Mouse (Mus musculus) kidney, postnatal 0 days (tissue): Measurements from ENCODE around the gene Nfe2l2. TPM values are rescaled to one million over a fixed set of nuclear protein-coding genes. Genes with fewer than 3 reads are reported as not detected.
A peak's percentile ranks its signal among the peaks of the same experiment; 100 is the strongest.
"Not testable (repeated sequence)": the region's sequence is repeated elsewhere in the genome, so short reads cannot be mapped to it uniquely, and the experiment has no call there.

Experiments used
- ATAC-seq: fragments of 200-750 bp; cut with Nextera tagmentation; replicated peaks from 2 replicates; pipeline ENCODE4 v1.8.0; 2017; ENCODE audit warnings: low read depth, moderate number of reproducible peaks, moderate TSS enrichment, moderate library complexity; ENCODE audit not compliant: low FRiP score
- DNase-seq: peaks from one replicate; pipeline ENCODE4 v3.0.0-alpha.2; 2016; ENCODE audit warnings: low spot score
- H3K27ac ChIP-seq: fragments of 300-500 bp; sonication (generic); 2 replicates; pipeline ENCODE4 v1.5.1; 2014; ENCODE audit warnings: mild to moderate bottlenecking
- H3K27me3 ChIP-seq: fragments of 300-500 bp; sonication (generic); 2 replicates; pipeline ENCODE4 v1.6.1; 2014; ENCODE audit warnings: low read length, mixed read lengths; ENCODE audit not compliant: insufficient read depth
- H3K36me3 ChIP-seq: fragments of 300-500 bp; sonication (generic); 2 replicates; pipeline ENCODE4 v1.6.1; 2014; ENCODE audit warnings: low read length, mixed read lengths; ENCODE audit not compliant: insufficient read depth
- H3K4me1 ChIP-seq: fragments of 300-500 bp; sonication (generic); replicated peaks from 2 replicates; pipeline ENCODE4 v1.6.1; 2014; ENCODE audit warnings: antibody characterized with exemption, low read length, mixed read lengths; ENCODE audit not compliant: insufficient read depth
- H3K4me2 ChIP-seq: fragments of 300-500 bp; sonication (generic); 2 replicates; pipeline ENCODE4 v1.6.1; 2014; ENCODE audit warnings: mild to moderate bottlenecking, low read length, moderate library complexity, mixed read lengths
- H3K4me3 ChIP-seq: fragments of 300-500 bp; sonication (generic); replicated peaks from 2 replicates; pipeline ENCODE4 v1.5.1; 2014; ENCODE audit warnings: low read depth, low read length
- H3K9ac ChIP-seq: fragments of 300-500 bp; sonication (generic); 2 replicates; pipeline ENCODE4 v1.6.1; 2014; ENCODE audit warnings: low read depth, low read length
- H3K9me3 ChIP-seq: fragments of 300-500 bp; sonication (generic); replicated peaks from 2 replicates; pipeline ENCODE4 v1.6.1; 2016; ENCODE audit warnings: low read length, inconsistent platforms, mixed read lengths
- CTCF ChIP-seq: IDR thresholded peaks from 2 replicates; pipeline ENCODE4 v1.5.1; 2016; ENCODE audit warnings: antibody characterized with exemption, low read depth, mild to moderate bottlenecking, moderate library complexity
- WGBS: fragments of 180-500 bp; shearing (Covaris S2); extraction: QIAGEN DNeasy Blood & Tissue Kit; methylation state at CpG from one replicate; pipeline ENCODE4 v1.1.7; 2014; 5-methylcytosine and 5-hydroxymethylcytosine counted together
- polyA plus RNA-seq: library from polyadenylated mRNA; unstranded; fragments of >200 nt; fragmentation: Nextera tagmentation; extraction: Ambion mirVana; gene quantifications from 2 replicates; pipeline ENCODE4 v1.2.1, GENCODE M21; 2015

The Nfe2l2 gene
- polyA plus RNA-seq, 1 experiment from 2014 or later, result 96.6 TPM

GRCm38 (mm10) chr2:75645251-75645650 is 59.2 kb downstream of the Nfe2l2 start:
- no peak for DNase-seq
- no peak overlapping the region for H3K9ac ChIP-seq

DNA sequence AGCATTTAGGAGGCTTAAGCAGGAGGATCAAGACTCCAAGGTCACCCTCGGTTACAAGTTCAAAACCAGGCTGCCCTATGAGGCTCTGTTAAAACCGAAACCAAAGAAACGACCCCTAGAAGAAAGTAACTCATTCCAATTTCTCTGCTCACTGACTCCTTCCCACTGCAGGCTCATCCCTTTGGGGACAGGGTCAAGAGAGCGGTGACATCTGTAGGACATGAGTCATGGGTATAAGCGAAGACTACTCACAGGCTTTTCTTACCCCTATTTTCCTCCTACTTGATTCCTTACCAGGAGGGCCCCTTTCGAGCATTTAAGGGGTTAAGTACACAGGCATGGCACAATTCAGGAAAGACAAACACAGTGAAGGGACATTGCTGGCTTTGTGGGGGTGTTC is 60.5 kb downstream of the Nfe2l2 start:
- Histone ChIP-seq H3K27me3 (no peaks in the 10 kb centered on the region), H3K4me1 (no peaks in the 10 kb centered on the region), H3K27ac (no peak overlapping the region), H3K4me3 (no peak overlapping the region), H3K36me3 (no peaks in the 10 kb centered on the region), H3K9ac (no peak overlapping the region), H3K4me2 (no peak overlapping the region), H3K9me3 (no peaks in the 10 kb centered on the region)
- 77% methylated on average over 6 of the region's 6 CpGs for WGBS
- DNase-seq (no peak), ATAC-seq (no peak)
- no peak for TF ChIP-seq CTCF

More at GRCm38 (mm10) chr2:75645251-75645650, 59.2 kb downstream of the Nfe2l2 start:
- H3K27ac ChIP-seq, result no peak overlapping the region
- TF ChIP-seq CTCF, result no peak
- no peaks in the 10 kb centered on the region for H3K36me3 ChIP-seq
- H3K27me3 ChIP-seq, result no peaks in the 10 kb centered on the region
- H3K4me2 ChIP-seq, result no peak overlapping the region
- ATAC-seq, result no peak
- no peak overlapping the region for H3K4me3 ChIP-seq
- H3K4me1 ChIP-seq, result no peaks in the 10 kb centered on the region
- no peaks in the 10 kb centered on the region for H3K9me3 ChIP-seq
- WGBS, result 94% methylated on average over 12 of the region's 12 CpGs

DNA sequence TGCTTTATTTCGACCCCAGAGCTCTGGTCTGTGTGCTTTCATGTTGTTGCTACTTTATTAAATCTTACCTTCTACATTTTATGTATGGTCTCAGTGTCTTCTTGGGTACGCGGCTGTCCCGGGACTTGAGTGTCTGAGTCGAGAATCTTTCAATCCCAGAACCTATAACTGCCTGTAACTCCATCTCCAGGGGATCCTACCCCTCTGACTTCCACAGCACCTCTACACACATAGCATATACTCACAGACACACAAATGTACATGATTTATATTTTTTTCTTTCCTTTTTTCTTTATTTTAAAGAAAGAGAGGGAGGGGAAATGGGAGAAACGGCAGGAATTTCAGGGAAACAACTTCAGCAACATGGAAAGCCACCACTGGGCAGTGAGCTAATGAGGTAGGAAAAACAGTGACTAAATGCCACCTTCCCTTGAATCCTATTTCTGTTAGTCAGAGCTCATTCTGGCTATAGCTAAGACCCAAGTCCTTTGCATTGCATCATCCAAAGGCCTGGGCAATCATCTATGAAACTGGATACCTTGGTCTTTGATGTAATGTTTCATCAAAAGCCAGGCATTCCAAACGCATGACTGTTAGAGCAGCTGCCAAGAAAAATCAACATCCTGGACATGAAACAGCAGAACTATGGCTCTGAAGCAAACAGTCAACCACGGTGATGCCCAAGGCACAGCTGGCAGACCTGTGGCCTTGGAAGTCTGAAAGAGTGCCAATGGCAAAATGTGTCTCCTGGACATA is 61.5 kb downstream of the Nfe2l2 start:
- DNase-seq, result peak; percentile 73
- peak overlapping the region; percentile 44; the same call in 1 of the 2 replicates for H3K27ac ChIP-seq

DNA sequence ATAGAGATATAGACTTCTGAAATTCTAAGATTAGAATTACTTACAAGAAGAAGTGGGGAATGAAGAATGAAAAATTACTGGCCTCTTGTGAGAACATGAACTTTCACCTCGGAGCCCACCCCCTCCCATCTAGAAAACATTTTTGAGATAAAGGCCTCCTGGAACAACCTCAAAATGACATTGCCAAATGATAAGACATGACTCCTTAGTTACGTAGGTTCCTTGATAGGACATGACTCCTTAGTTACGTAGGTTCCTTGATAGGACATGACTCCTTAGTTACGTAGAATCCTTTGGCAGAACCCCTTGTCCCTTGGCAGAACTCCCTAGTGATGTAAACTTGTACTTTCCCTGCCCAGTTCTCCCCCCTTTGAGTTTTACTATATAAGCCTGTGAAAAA is 62.1 kb downstream of the Nfe2l2 start:
- H3K27ac ChIP-seq, H3K27me3 ChIP-seq, H3K4me2 ChIP-seq, ATAC-seq, DNase-seq, H3K9me3 ChIP-seq, H3K9ac ChIP-seq, H3K4me1 ChIP-seq, H3K4me3 ChIP-seq, H3K36me3 ChIP-seq: not testable (repeated sequence)
- WGBS, result 70% methylated on average over 3 of the region's 4 CpGs

More for the DNA sequence above, 61.5 kb downstream of the Nfe2l2 start:
- Histone ChIP-seq H3K9ac (no peak overlapping the region), H3K27me3 (no peaks in the 10 kb centered on the region), H3K4me3 (no peak overlapping the region), H3K36me3 (no peaks in the 10 kb centered on the region), H3K9me3 (no peaks in the 10 kb centered on the region), H3K4me2 (no peak overlapping the region), H3K4me1 (no peaks in the 10 kb centered on the region)
- peak; percentile 83 for ATAC-seq
- 64% methylated on average over 8 of the region's 8 CpGs for WGBS
- TF ChIP-seq CTCF, result no peak

- H3K4me3 ChIP-seq, H3K27me3 ChIP-seq, H3K4me2 ChIP-seq, H3K4me1 ChIP-seq, H3K9me3 ChIP-seq, ATAC-seq, DNase-seq, H3K9ac ChIP-seq, H3K36me3 ChIP-seq: not testable (repeated sequence)
- 3% methylated on average over 9 of the region's 12 CpGs for WGBS
- H3K27ac ChIP-seq, result 0 out of 2 replicates have a peak overlapping the region, but pooled peaks have one; percentile 66
Measured at GRCm38 (mm10) chr2:75639535-75639934, 64.9 kb downstream of the Nfe2l2 start.

- H3K27ac ChIP-seq, result 0 out of 2 replicates have a peak overlapping the region, but pooled peaks have one; percentile 62
- not testable (repeated sequence) for H3K9me3 ChIP-seq, H3K9ac ChIP-seq, H3K4me1 ChIP-seq, H3K36me3 ChIP-seq, H3K4me2 ChIP-seq, H3K27me3 ChIP-seq, ATAC-seq, H3K4me3 ChIP-seq, DNase-seq
- WGBS, result 82% methylated on average over 6 of the region's 6 CpGs
Measured at GRCm38 (mm10) chr2:75637822-75638221, 66.6 kb downstream of the Nfe2l2 start.

GRCm38 (mm10) chr2:75637361-75637760 is 67.1 kb downstream of the Nfe2l2 start:
- H3K4me2 ChIP-seq, result no peak overlapping the region
- H3K4me1 ChIP-seq, result peaks cover 9% of the 10 kb centered on the region; the same call in 1 of the 2 replicates
- no peak for ATAC-seq
- H3K27ac ChIP-seq, result no peak overlapping the region
- no peak overlapping the region for H3K9ac ChIP-seq
- H3K9me3 ChIP-seq, result no peaks in the 10 kb centered on the region
- TF ChIP-seq CTCF, result no peak
- no peak for DNase-seq
- no peaks in the 10 kb centered on the region for H3K36me3 ChIP-seq
- H3K4me3 ChIP-seq, result no peak overlapping the region
- no peaks in the 10 kb centered on the region for H3K27me3 ChIP-seq

GRCm38 (mm10) chr2:75637055-75637304 is 67.5 kb downstream of the Nfe2l2 start:
- not testable (repeated sequence) for H3K9ac ChIP-seq, H3K4me2 ChIP-seq, H3K4me3 ChIP-seq, H3K36me3 ChIP-seq, H3K9me3 ChIP-seq, DNase-seq, H3K4me1 ChIP-seq, ATAC-seq, H3K27me3 ChIP-seq
- H3K27ac ChIP-seq, result peak overlapping the region; percentile 44; the same call in 1 of the 2 replicates
- 77% methylated on average over 2 of the region's 2 CpGs for whole genome bisulfite sequencing
